Mouse (Mus musculus): Measurements from ENCODE around the gene Prdm16.

- TF ChIP-seq CTCF (IDR thresholded peaks at IDR 0.05; ENCODE audit: low read depth, low read length) (no peak), POLR2A (IDR thresholded peaks at IDR 0.05; ENCODE audit: borderline replicate concordance, low read depth, low read length) (no peak)
Observed at GRCm38 (mm10) chr4:154634001-154634400, 2.7 kb downstream of the Prdm16 start.

Measured in bone marrow macrophage, adult 2 months (primary cell).